Mouse (Mus musculus) cerebral cortex, adult 2 months (tissue): ENCODE results near the gene Fam20c.

Source experiments
- WGBS: fragments of 180-500 bp; shearing (Covaris S2); methylation state at CpG from one replicate; pipeline ENCODE4 v1.1.7; 2018; 5-methylcytosine and 5-hydroxymethylcytosine counted together

Fam20c gene

DNA sequence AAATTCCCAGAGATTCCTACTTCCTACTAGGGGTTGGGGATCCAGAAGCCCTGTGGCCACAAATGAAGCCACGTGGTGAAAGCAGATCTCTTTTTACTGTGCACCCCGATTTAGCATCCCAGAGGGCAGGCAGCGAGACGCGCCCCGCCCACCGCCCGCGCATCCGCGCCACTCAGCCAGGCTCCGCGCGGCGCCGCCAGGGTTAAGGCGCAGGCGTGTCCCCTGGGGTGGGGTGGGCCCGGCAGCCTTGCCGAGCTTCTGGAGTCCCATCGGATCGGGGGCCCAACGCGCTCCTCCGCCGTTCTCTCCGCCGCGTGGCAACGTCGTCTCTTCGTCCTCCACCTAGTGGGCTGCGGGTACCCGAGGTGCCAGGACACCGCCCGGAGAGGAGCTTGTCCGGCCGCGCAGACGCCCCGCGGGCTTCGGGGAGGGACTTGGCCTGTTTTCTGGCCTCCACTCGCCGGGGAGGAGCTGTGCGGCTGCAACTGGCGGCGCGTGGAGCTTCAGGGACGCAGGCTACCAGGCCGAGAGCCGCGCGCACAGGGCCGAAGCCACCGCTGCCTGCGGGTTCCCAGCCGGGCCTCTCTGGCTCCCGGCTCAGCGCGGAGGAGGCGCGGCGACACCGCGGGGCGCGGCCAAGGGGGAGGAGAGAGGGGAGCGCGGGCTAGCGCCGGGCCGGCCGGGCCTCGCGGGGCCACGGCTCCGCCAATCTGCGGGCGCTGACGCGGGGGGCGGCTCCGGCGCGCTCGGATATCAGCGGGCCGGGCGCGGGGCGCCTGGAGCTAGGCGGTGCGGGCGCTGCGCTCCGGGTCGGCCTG, at the start of gene Fam20c:
Gene Fam20c (plus strand): TSS at position 212 of the 818 bp plus-strand sequence.
- 2% methylated on average over 98 of the region's 98 CpGs for WGBS

DNA sequence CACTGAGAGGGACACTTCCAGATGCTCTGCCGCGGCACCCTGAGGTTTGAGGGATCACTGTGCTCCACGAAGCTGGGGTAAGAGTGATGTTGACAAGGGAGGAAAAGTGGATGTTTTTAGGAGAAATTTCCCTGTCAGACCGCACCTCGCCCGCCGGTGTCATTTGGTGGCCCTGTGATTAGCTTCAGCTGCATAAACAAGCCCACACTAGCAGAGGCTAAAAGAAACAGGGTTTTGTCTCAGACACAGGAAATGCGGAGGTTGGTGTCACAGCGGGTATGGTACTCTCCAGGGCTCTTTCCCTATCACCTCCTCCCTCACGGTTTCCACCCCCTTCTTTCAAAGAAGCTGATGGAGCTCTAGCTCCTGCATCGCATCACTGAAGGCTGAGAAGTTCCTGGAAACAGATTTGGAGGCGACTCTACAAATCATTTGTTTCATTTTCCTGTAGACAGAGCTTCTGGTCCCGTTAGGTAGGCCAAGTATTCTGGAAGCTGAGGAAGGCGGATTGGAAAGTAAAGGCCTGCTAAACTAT, 38.7 kb upstream of the Fam20c start:
- WGBS, result 44% methylated on average over 14 of the region's 14 CpGs

- 55% methylated on average over 13 of the region's 13 CpGs for WGBS
Measured at GRCm38 (mm10) chr5:138720329-138721190, 33.8 kb upstream of the Fam20c start.

DNA sequence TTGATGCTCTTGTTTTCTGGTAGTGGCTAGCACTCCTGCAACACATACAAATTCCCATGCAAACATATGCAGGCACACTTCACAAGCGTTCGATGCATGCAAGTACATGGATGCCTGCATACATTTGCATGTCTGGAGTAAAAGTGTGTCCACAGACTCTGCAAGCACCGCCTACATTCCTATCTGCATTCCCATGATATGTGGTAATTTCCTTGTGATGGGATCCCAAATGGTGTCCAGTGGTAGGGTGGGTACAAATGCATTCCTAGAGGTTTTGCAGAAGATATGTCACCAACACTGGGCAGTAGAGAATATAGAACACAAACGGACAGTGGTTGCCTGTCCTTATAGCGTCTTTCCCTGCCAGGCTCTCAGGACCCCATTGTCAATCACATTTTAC, 29.9 kb upstream of the Fam20c start:
- WGBS, result 90% methylated on average over 5 of the region's 5 CpGs

DNA sequence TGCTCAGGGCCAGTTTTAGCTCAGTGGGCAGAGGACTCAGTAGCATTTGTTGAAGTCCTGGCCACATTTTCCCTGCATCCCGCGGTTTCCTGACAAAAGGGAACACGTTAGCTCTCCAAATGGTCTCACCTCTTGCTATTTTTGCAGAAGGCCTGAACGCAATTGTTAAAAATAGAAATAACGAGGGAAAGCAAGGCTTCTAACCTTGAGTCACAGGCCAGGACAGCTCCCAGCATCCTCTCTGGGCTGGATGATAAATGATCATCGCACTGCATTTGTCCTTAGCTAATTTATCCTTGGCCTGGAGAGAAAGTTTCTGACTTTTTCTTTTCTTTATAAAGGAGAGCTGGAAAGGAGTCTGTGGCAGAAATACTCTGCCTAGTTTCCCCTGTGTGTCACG, 29.2 kb upstream of the Fam20c start:
- WGBS, result 58% methylated on average over 7 of the region's 7 CpGs

- WGBS, result 75% methylated on average over 5 of the region's 5 CpGs
Measured at GRCm38 (mm10) chr5:138730863-138731262, 23.5 kb upstream of the Fam20c start.

DNA sequence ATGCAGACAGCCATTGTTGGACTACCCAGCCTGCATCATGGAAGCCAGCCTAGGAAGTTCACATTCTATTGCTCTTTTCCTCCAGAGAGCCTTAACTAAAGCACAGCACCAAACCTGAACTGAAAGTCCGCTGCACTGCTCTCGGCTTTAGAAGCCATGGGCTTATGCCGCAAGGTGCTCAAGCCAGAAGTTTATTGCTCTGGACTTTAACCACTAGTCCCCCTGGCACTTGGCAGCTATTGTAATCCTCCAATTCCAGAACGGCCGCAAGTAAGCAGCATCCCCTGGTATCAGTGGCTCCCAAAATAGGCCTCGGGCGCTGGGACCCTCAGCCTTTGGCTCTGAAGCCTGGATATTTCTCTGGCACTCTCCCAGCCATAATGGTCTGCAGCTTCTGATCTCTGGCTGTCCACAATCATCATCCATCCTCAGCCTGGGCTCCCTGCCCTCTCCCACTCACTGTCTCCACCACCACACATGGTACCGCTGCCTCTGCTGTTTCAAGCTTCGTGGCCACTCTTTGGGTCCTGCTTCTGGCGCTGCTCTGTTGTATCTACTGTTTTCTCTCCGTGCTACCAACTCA, 20.9 kb upstream of the Fam20c start:
- 93% methylated on average over 11 of the region's 11 CpGs for WGBS

- WGBS, result 90% methylated on average over 18 of the region's 18 CpGs
Measured at GRCm38 (mm10) chr5:138734018-138734417, 20.3 kb upstream of the Fam20c start.

GRCm38 (mm10) chr5:138735201-138735757, 19.0 kb upstream of the Fam20c start:
- 72% methylated on average over 8 of the region's 8 CpGs for WGBS

DNA sequence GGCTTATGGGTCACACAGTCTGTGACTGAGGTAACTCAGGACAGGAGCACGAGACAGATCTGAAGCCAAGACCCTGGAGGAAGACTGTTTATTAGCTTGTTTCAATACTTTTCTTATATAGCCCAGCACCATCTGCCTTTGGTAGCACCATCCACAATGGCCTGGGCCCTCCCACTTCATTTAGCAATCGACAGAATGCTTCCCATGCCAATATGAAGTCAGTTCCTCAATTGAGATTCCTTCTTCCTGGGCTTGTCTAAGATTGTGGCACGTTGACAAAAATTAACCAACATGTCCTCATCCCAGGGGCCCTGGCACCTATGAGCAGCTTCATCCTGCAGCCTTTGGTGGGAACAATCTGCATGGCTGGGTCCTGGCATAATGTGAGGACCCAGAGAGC, 14.2 kb upstream of the Fam20c start:
- 69% methylated on average over 3 of the region's 3 CpGs for WGBS

DNA sequence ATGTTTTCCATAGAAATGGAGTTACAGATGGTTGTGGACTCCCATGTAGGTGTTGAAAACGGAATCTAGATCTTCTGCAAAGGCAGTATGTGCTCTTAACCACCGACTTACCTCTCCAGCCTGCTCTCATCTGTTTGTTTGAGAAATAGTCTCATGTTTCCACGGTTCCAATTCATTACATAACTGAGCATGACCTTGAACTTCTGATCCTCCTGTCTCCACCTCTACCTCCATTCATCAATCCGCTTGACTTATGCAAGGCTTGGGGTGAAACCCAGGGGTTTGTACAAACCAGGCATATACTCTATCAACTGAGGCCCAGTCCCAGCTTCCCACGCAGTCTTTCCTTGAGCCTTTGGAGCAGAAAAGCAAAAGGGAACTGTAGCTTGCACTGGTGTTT, 12.8 kb upstream of the Fam20c start:
- WGBS, result 74% methylated on average over 5 of the region's 5 CpGs

- 80% methylated on average over 5 of the region's 5 CpGs for WGBS
Measured at GRCm38 (mm10) chr5:138742281-138742680, 12.0 kb upstream of the Fam20c start.

GRCm38 (mm10) chr5:138743631-138744030, 10.7 kb upstream of the Fam20c start:
- WGBS, result 71% methylated on average over 2 of the region's 2 CpGs

DNA sequence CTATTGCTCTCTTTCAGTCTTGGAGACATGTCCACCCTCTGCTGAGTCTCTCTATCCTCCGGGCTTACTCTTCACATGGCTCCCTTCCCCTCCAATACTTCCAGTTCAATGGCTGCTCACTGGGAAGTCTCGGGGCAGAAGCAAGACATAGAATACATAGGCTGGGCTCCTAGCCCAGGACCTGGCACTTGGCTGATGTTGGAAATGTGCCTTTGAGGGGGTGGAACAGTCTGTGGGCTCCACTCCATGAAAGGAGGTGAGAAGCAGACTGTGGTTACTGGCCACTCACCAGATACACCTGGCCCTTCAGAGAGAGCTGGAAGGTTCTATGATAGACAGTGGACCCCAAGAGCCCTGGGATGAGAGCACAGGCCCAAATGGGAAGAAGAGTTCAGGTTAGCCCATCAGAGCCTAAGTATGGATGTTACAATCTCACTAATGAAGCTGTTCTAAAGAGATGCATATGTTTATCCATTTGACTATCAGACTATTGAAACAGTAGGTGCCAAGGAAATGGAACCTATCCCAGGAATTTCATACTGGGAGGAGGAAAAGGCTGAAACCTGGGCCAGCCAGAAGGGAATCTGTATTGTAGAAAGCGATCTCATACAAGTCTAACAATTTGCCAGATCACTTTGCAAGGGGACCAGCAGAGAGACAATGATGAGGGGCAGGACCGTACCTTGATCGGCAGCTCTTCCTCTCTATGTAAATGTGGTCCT, 8.8 kb upstream of the Fam20c start:
- WGBS, result 80% methylated on average over 5 of the region's 5 CpGs

DNA sequence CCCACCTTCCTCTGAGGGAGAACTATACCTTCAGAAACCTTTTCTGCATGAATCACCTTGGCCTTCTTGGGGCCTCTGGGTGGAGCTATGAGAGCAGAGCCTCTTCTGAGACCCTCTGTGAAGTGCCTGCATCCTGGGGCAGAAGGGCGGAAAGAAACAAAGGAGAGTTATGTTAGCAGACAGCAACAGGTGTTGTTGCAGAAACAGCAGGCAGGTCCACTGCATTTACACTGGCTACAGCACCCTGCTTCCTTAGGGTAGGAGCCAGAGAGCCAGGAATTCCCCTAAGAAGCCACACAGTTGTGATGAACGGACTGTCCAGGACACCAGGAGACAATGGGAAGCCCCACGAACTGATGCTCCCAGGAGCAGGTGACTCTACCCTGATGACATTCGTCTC, 1.0 kb upstream of the Fam20c start:
- 83% methylated on average over 4 of the region's 4 CpGs for WGBS

DNA sequence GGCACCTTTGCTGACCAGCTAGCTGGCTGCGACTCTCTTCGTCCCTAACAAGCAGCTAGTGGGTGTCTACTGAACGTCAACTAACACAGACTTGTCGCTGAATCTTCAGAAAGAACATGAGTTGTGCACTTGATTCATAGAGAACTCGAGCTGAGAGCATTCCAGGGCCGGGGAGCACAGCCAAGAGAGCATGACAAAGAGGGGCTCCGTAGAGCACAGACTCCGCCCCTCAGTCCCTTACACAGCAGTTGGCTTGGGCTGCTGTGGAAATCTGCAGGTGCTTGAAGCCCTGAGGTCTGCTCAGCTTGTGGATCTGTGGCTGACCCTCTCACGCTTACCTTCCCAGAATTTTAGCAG, 390 bp upstream of the Fam20c start:
- 7% methylated on average over 9 of the region's 9 CpGs for WGBS

GRCm38 (mm10) chr5:138755121-138755452, 773 bp downstream of the Fam20c start:
- under 1% methylated on average over 34 of the region's 34 CpGs for WGBS

- WGBS, result 1% methylated on average over 61 of the region's 61 CpGs
Measured at GRCm38 (mm10) chr5:138755453-138756301, 1.4 kb downstream of the Fam20c start.

GRCm38 (mm10) chr5:138756311-138757085, 2.2 kb downstream of the Fam20c start:
- 18% methylated on average over 15 of the region's 15 CpGs for WGBS

DNA sequence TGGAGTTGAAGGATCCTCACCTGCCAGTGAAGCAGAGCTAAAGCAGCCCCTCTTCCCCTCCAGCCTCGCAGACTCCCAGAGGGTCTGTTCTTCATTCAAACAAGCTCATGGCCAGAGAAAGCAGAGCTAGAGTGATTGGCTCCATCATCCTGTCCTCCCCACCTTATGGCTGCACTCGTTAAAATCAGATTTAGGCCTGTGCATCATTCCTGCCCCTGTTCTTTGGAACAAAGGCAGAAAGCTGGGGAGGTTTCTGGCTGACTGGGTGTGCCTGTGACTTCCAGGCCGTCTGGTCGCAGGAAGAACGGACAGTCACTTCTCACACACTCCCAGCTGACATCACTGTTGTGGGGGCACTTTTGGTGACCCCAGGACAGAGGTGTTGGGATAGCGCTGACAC, 2.8 kb downstream of the Fam20c start:
- 62% methylated on average over 6 of the region's 6 CpGs for WGBS
